In the genomic region with DNA sequence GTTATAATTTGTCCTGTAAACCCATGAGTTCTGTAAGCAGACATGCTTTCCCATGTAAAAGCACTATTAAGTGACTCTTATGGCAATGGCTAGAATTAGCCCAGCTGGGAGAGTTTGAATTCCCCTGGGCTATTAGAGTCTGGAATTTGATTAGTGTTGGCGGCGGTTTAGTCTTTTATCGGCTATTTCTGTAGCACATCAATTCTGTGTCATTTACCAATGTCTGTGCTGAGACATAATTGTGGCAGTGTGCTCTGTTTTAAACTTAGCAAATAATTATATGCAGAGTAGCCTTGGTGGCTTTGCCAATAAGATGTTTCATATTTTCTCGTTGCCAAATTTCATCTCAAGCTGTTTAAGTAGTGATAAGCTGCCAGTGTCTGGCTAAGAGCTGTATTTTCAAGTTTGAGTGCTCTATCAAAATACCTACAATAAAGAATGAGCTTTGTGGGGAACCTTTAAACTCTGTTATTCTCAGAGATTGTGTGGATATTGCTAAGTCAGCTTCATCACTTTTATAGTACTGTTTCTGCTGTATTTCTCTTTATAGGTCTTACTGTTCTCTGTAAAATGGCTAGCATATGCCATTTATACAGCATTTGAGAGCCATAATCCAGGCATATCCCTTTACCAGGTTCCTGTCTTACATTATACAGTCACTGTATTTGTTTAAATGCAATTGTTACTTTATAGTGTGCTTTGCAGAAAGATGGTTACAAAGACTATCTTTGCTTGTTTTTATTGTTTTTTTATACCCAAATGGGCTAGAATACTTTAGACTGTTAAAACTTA, we compare ENCODE assay signal across 20 mouse cellular contexts.
DNase-seq lines count a peak whose midpoint lies in the region; ATAC-seq lines count a peak whose summit lies in the region.
"Had no signal": no experiment of that assay in that cellular context is flagged by ENCODE, and none has a peak within 500 bp of the region (broad histone marks: within the 10 kb centered on the region; RNA-seq: fewer than 3 reads in every experiment).

No protein-coding gene starts in this region.

- no peak overlapping the region for H3K9ac ChIP-seq in limb, embryonic 12.5 days (replicated peaks)
- no peak overlapping the region for H3K9ac ChIP-seq in forebrain, embryonic 15.5 days (replicated peaks)
- no peak overlapping the region for H3K9ac ChIP-seq in midbrain, embryonic 16.5 days (ENCODE audit: low read depth, low read length)
- H3K9ac ChIP-seq: limb, embryonic 15.5 days had no signal

- H3K36me3 ChIP-seq in limb, embryonic 12.5 days = no peaks in the 10 kb centered on the region
- H3K36me3 ChIP-seq in limb, embryonic 10.5 days = no peaks in the 10 kb centered on the region
- no peaks in the 10 kb centered on the region for H3K36me3 ChIP-seq in forebrain, embryonic 15.5 days
- no peaks in the 10 kb centered on the region for H3K36me3 ChIP-seq in midbrain, embryonic 16.5 days (ENCODE audit: control insufficient read depth, insufficient read depth, low read length)
- H3K36me3 ChIP-seq: limb, embryonic 15.5 days had no signal

- H3K9me3 ChIP-seq in limb, embryonic 12.5 days = no peaks in the 10 kb centered on the region
- H3K9me3 ChIP-seq in limb, embryonic 10.5 days (replicated peaks) = no peaks in the 10 kb centered on the region
- H3K9me3 ChIP-seq in forebrain, embryonic 15.5 days = no peaks in the 10 kb centered on the region
- no peaks in the 10 kb centered on the region for H3K9me3 ChIP-seq in midbrain, embryonic 16.5 days (replicated peaks; ENCODE audit: control insufficient read depth, low read length, poor library complexity, severe bottlenecking)
- H3K9me3 ChIP-seq: limb, embryonic 15.5 days had no signal

- no peaks in the 10 kb centered on the region for H3K27me3 ChIP-seq in limb, embryonic 12.5 days
- no peaks in the 10 kb centered on the region for H3K27me3 ChIP-seq in limb, embryonic 10.5 days (ENCODE audit: low read depth, poor library complexity, severe bottlenecking)
- H3K27me3 ChIP-seq in forebrain, embryonic 15.5 days = no peaks in the 10 kb centered on the region
- no peaks in the 10 kb centered on the region for H3K27me3 ChIP-seq in midbrain, embryonic 16.5 days (ENCODE audit: control insufficient read depth, insufficient read depth, low read depth, low read length)
- H3K27me3 ChIP-seq: CH12.LX; limb, embryonic 15.5 days had no signal

- 0 out of 2 replicates have a peak, but pooled peaks cover 4% of the 10 kb centered on the region for H3K4me1 ChIP-seq in limb, embryonic 12.5 days (replicated peaks)
- no peaks in the 10 kb centered on the region for H3K4me1 ChIP-seq in limb, embryonic 10.5 days
- H3K4me1 ChIP-seq in forebrain, embryonic 15.5 days = peaks cover 11% of the 10 kb centered on the region
- H3K4me1 ChIP-seq in midbrain, embryonic 16.5 days (ENCODE audit: control insufficient read depth, insufficient read depth, low read length) = no peaks in the 10 kb centered on the region
- H3K4me1 ChIP-seq: limb, embryonic 15.5 days had no signal

- peak; percentile 64; the same call in 1 of the 2 replicates for ATAC-seq in limb, embryonic 12.5 days (ENCODE audit: insufficient number of reproducible peaks, insufficient read depth, low FRiP score, low TSS enrichment, low read depth)
- ATAC-seq in forebrain, embryonic 15.5 days (replicated peaks) = peak; percentile 83
- ATAC-seq in midbrain, embryonic 16.5 days = 0 out of 2 replicates have a peak, but pooled peaks have one; percentile 34
- ATAC-seq: activated CD4-positive, CD25-positive, alpha-beta regulatory T cell, adult 4 months; inflammation-experienced regulatory T-cells, adult 6 months had no signal

- no peak overlapping the region for H3K4me2 ChIP-seq in limb, embryonic 12.5 days
- no peak overlapping the region for H3K4me2 ChIP-seq in forebrain, embryonic 15.5 days (replicated peaks)
- H3K4me2 ChIP-seq in midbrain, embryonic 16.5 days (ENCODE audit: low read length) = no peak overlapping the region
- H3K4me2 ChIP-seq: limb, embryonic 15.5 days had no signal

- H3K27ac ChIP-seq in limb, embryonic 12.5 days = no peak overlapping the region
- H3K27ac ChIP-seq in limb, embryonic 10.5 days = no peak overlapping the region
- no peak overlapping the region for H3K27ac ChIP-seq in forebrain, embryonic 15.5 days (replicated peaks)
- no peak overlapping the region for H3K27ac ChIP-seq in midbrain, embryonic 16.5 days (ENCODE audit: low read length)
- H3K27ac ChIP-seq: gastrocnemius, adult 2 months; limb, embryonic 15.5 days had no signal

- no peak overlapping the region for H3K4me3 ChIP-seq in limb, embryonic 12.5 days (replicated peaks)
- no peak overlapping the region for H3K4me3 ChIP-seq in limb, embryonic 10.5 days
- no peak overlapping the region for H3K4me3 ChIP-seq in forebrain, embryonic 15.5 days
- H3K4me3 ChIP-seq in midbrain, embryonic 16.5 days (ENCODE audit: low read depth, low read length) = no peak overlapping the region
- H3K4me3 ChIP-seq: erythroblast, embryonic 14.5 days; gastrocnemius, adult 2 months; limb, embryonic 15.5 days had no signal

- peak; percentile 16 for DNase-seq in embryo, embryonic 10.5 days (ENCODE audit: low spot score)
- DNase-seq in embryo, embryonic 11 days = no peak
- DNase-seq in limb, embryonic 10.5 days (ENCODE audit: low spot score) = no peak
- DNase-seq in spleen, postnatal 36 days (ENCODE audit: low spot score in 2 of 2) = no peak
- DNase-seq in left cerebral cortex, adult 8-10 months (ENCODE audit: low spot score in 2 of 2) = no peak
- DNase-seq: cerebellum, adult 8-10 months; gastrocnemius, adult 2 months; heart, postnatal 10 days; kidney, adult 9 months; lung, adult 18-20 months; lung, postnatal 36 days; right cerebral cortex, postnatal 14 days had no signal

- WGBS in limb, embryonic 12.5 days = 43% methylated on average over 4 of the region's 4 CpGs
- 86% methylated on average over 4 of the region's 4 CpGs for WGBS in limb, embryonic 10.5 days
- WGBS in forebrain, embryonic 15.5 days = 20% methylated on average over 4 of the region's 4 CpGs
- WGBS in midbrain, embryonic 16.5 days = 49% methylated on average over 4 of the region's 4 CpGs
